Mouse (Mus musculus) ovary, adult 18-20 months (tissue): Measurements from ENCODE around the gene Rassf5.
"Not testable (repeated sequence)": the region's sequence is repeated elsewhere in the genome, so short reads cannot be mapped to it uniquely, and the experiment has no call there.

Experiments used
- DNase-seq: peaks from one replicate; pipeline ENCODE4 v3.0.0; 2022; ENCODE audit warnings: low spot score, mixed read lengths

The Rassf5 gene

DNA sequence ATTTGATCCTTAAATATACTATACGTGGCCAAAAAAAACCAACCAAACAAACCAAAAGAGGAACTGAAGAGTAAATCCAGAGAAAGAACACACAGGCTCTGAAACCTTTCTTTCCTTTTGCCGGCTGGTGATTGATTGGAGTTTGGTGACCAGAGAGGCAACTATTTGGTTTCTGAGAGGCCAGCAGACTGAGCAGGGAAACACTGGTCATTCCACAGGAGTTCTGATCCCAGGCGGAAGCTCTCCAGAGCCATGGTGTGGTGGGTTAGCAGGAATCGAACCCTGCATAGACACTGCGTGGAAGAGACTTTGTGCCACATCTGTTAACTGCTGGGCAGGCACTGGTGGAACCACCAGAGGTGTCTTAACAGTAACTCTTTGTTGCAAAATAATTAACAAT, 67.0 kb downstream of the Rassf5 start:
- no peak for DNase-seq

DNA sequence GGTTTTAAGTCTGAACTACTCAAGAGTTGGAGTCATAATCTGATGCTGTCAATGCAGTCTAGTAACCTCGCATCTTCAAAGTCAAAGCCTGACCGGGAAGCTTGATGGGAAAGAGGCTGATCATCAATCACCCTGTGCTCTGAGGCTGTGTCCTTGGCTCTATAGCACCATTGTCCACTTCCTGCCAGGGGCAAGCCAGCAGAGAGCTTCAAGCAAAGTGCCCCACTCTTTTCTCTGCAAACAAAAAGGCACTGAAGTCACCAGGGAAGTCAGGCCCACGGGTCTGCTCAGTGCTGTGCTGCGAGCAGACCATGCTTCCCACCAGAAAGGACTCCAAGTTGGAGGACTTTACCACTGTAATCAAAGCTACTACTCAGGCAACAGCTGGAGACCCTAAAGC, 67.8 kb downstream of the Rassf5 start:
- DNase-seq, result no peak

DNA sequence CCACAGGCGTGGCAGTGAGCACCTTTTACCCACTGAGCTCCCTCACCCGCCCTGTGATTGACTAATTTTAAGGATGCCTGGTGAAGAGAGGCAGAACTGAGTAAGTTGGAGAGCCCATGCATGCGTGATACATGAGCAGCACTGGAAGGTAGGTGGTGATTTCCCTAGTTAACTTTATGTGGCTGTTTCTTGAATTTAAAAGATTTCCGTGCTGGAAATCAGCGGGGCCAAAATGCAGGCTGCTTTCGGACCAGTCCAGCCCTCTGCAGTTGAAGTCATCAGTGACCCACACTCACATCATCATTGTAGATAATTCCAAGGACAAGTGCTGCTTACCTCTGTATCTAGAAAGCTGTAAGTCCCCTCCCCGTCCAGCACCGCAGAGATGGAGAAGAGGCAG, 69.2 kb downstream of the Rassf5 start:
- no peak for DNase-seq

GRCm38 (mm10) chr1:131175189-131175588, 69.9 kb downstream of the Rassf5 start:
- DNase-seq, result no peak

DNA sequence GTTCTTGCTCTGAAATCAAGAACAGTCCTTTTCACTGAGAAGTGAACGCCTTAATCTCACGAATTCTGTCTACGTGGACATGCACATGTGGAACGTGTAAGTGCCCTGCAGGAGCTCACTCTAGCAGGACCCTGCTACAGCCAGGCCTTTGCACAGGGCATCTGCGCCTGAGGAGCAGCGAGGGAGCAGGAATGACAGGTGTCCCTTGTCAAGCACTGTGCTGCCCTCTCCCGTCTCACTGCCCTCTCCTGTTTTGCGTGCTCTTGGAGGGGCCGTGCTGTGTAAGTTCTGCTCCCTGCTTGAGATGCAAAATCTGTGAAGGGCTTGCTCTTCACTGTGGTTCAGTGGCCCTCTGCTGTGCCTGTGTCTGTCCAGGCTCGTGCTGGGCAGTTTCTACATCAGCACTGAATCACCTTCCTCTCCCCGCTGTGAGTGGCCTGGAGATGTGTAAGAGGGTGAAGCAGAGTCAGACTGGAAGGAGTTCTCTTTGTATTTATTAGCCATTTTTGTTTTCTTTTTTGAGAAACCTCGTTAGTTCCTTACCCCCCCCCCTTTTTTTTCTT, 70.7 kb downstream of the Rassf5 start:
- DNase-seq, result no peak

DNA sequence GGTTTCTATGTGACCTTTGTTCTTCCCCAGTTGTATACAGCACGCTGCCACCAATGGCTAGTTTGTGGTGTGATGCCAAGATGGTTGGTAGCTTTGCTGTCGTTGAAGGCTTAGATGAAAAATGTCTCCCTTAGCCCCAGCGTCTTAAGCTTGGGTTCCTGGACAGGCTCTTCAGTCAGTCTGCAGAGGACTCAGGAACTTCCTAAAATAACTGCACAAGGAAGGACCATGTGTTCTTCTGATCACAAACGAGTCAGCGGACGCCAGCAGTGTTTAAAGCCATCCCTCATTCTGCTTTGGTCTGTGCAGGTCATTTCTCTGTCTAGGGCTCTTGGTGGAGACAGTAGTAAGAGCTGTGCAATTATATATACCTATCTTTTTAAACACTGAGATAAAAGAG, 71.2 kb downstream of the Rassf5 start:
- DNase-seq, result no peak

GRCm38 (mm10) chr1:131173001-131173400, 72.1 kb downstream of the Rassf5 start:
- DNase-seq, result no peak

GRCm38 (mm10) chr1:131167612-131168011, 77.4 kb downstream of the Rassf5 start:
- no peak for DNase-seq

DNA sequence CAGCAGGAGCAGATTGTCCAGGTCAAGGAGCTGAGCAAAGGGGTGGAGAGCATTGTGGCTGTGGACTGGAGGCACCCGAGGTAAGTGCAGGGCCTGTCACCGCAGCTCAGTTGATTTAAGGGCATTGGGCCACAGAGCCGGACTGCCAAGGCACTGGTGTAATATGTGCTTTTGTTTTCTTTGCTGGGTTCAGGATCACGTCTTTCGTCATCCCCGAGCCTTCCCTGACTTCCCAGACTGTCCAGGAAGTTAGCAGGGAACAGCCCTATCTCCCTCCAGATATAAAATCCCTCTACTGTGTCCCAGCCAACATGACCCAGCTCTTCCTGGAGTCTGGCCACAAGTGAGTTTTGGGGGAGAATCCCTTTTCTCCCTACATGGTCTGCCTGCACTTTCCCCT, 80.6 kb downstream of the Rassf5 start:
- DNase-seq, result no peak

- no peak for DNase-seq
These were observed 84.0 kb downstream of the Rassf5 start for GRCm38 (mm10) chr1:131161091-131161490.

GRCm38 (mm10) chr1:131159573-131160327, 85.3 kb downstream of the Rassf5 start:
- DNase-seq, result not testable (repeated sequence)

DNA sequence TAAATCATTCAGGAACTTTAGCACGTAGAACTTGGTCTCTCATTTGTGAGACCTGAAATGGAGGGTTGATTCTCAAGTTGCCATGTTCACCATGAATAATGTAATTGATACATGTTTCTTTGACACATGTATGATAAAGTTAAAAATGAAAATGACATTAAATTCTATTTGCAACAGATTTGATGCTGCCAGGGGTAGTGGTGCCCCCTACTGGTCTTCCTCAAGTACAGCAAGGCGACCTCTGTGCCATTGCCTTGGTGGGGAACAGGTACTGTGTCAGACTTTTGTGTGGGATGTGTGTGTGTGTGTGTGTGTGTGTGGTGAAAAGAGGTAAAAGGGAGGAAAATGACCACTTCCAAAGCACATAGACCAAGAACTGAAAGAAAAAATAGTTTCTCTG, 89.6 kb downstream of the Rassf5 start:
- no peak for DNase-seq

DNA sequence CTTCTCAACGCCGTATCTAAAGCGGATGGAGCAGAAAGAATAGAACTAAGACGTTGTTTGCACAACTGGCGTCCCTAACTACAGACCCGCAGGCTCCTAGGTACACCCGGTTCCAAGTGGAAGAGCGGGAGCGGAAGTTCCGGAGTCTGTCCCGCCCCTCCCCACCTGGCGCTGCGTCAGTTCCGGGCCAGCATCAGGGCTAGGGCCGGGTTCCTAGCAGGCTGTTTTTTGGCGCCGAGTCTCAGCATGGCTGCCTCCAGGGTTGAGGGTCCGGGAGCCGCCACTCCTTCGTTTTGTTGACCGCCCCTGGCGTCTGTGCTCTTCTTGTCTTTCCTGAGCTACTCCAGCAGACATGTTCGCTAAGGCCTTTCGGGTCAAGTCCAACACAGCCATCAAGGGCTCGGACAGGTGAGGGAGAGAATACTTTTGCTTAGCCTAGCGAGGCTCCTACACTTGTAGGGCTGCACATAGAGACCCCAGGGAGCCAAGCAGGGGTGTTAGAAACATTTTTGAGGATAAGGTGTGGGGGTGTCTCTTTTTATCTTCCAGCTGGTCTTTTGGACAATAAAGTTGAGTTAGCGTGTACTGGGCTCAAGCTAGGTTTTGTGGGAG, 91.9 kb downstream of the Rassf5 start, which contains the start of gene Eif2d:
TSS of gene Eif2d (plus strand) at position 164 of the 612 bp plus-strand sequence.
- DNase-seq, result peak; percentile 77

DNA sequence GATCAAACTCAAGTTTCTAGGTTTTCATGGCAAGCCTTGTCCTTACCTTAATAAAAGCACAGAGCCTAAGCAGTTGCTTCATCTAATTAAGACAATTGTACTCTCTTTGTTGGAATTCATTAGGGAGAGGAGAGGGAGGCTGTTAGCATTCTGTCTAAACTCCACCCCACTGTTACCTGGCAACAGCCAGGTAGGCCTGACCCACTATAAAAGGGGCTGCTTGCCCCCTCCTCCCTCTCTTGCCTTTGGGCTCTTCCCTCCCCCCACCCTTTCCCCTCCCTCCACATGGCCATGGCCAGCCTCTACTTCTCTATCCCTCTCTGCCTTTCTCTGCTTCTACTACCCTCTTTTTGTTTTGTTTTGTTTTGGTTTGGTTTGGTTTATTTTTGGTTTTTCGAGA, 95.6 kb downstream of the Rassf5 start:
- no peak for DNase-seq

DNA sequence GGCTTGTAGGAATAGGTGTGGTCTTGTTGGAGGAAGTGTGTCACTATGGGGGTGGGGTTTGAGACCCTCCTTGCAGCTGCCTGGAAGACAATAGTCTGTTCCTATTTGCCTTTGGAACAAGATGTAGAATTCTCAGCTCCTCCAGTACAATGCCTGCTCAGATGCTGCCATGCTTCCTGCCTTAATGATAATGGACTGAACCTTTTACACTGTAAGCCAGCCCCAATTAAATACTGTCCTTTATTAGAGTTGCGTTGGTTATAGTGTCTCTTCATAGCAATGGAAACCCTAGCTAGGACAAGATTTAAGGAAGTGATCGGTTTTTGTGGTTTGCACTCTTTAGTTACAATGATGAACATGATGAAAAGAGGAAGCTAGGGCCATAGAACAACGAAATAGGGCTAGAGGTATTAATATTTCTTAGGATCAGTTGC, 98.9 kb downstream of the Rassf5 start:
- no peak for DNase-seq

- not testable (repeated sequence) for DNase-seq
These were observed 99.8 kb downstream of the Rassf5 start for GRCm38 (mm10) chr1:131145222-131145621.

DNA sequence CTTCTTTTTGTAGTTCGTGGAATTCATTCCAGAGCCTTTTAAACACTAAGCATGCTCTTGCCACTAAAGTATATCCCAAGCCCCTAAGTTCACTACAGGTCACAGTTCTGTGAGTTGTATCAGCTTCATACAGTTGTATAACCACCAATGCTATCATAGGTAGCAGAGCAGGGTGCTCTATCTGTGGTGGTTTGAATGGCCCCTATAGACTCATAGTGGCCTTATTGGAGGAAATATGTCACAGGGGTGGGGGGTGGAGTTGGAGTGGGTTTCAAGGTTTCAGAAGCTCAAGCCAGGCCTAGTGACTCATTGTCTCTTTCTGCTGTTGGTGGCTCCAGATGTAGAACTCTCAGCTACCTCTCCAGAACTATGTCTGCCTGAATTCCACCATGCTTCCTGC, 102.6 kb downstream of the Rassf5 start:
- DNase-seq, result no peak

DNA sequence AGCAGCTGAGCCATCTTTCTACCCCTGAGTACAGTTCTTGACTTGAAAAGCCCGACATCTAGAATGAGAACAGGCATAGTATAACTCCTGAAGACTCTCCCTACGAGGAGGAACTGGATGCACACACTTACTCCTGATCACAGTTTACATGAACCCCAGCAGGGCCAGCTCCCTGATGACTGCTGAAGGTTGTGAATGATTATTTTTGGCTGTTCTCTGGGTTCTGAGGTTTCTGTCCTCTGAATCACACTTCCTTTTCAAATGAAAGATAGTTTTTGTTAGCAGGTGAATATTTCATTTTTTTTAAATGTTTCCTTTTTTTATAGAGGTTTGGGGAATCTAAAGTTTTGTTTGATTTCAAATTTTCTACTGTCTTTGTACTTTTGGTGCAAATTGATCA, 103.6 kb downstream of the Rassf5 start:
- DNase-seq, result no peak

GRCm38 (mm10) chr1:131139102-131140095, 105.7 kb downstream of the Rassf5 start:
- no peak for DNase-seq

- peak; percentile 89 for DNase-seq
These were observed 106.7 kb downstream of the Rassf5 start, which contains the start of gene Dyrk3 for GRCm38 (mm10) chr1:131138191-131139016. TSS of gene Dyrk3 (minus strand) at chr1:131138340.

- DNase-seq, result no peak
These were observed 107.3 kb downstream of the Rassf5 start for GRCm38 (mm10) chr1:131137717-131138118.
